Mouse (Mus musculus) midbrain, embryonic 11.5 days (tissue): ENCODE results near the gene Arhgef1. TPM values are rescaled to one million over a fixed set of nuclear protein-coding genes. Genes with fewer than 3 reads are reported as not detected.
"Not testable (repeated sequence)": the region's sequence is repeated elsewhere in the genome, so short reads cannot be mapped to it uniquely, and the experiment has no call there.

ENCODE experiments used
- ATAC-seq: fragments of 200-750 bp; cut with Nextera tagmentation; 2 replicates; pipeline ENCODE4 v1.8.0; 2017; ENCODE audit warnings: moderate TSS enrichment, moderate library complexity; ENCODE audit not compliant: low FRiP score
- DNase-seq: peaks from one replicate; pipeline ENCODE4 v3.0.0; 2015; ENCODE audit warnings: low spot score; ENCODE audit errors: missing footprints
- H3K27ac ChIP-seq: fragments of 300-500 bp; sonication (generic); 2 replicates; pipeline ENCODE4 v1.5.1; 2014; ENCODE audit warnings: low read depth, low read length
- H3K27me3 ChIP-seq: fragments of 300-500 bp; sonication (generic); 2 replicates; pipeline ENCODE4 v1.6.1; 2014; ENCODE audit warnings: mild to moderate bottlenecking, low read length, moderate library complexity, mixed read lengths; ENCODE audit not compliant: control insufficient read depth, insufficient read depth
- H3K36me3 ChIP-seq: fragments of 300-500 bp; sonication (generic); 2 replicates; pipeline ENCODE4 v1.6.1; 2014; ENCODE audit warnings: mild to moderate bottlenecking, low read length, moderate library complexity, mixed read lengths; ENCODE audit not compliant: control insufficient read depth, insufficient read depth
- H3K4me1 ChIP-seq: fragments of 300-500 bp; sonication (generic); 2 replicates; pipeline ENCODE4 v1.6.1; 2014; ENCODE audit warnings: low read length; ENCODE audit not compliant: control insufficient read depth, insufficient read depth
- H3K4me2 ChIP-seq: fragments of 300-500 bp; sonication (generic); 2 replicates; pipeline ENCODE4 v1.6.1; 2014; ENCODE audit warnings: mild to moderate bottlenecking, moderate library complexity
- H3K4me3 ChIP-seq: fragments of 300-500 bp; sonication (generic); 2 replicates; pipeline ENCODE4 v1.5.1; 2014; ENCODE audit warnings: low read depth, low read length
- H3K9ac ChIP-seq: fragments of 300-500 bp; sonication (generic); 2 replicates; pipeline ENCODE4 v1.6.1; 2014; ENCODE audit warnings: low read length
- H3K9me3 ChIP-seq: fragments of 300-500 bp; sonication (generic); 2 replicates; pipeline ENCODE4 v1.6.1; 2016; ENCODE audit warnings: low read length; ENCODE audit not compliant: control insufficient read depth
- WGBS: fragments of 180-500 bp; shearing (Covaris S2); extraction: QIAGEN DNeasy Blood & Tissue Kit; methylation state at CpG from one replicate; pipeline ENCODE4 v1.1.7; 2014; 5-methylcytosine and 5-hydroxymethylcytosine counted together
- polyA plus RNA-seq: library from polyadenylated mRNA; unstranded; fragments of >200 nt; fragmentation: Nextera tagmentation; extraction: Ambion mirVana; gene quantifications from 2 replicates; pipeline ENCODE4 v1.2.1, GENCODE M21; 2014

Arhgef1 gene
- polyA plus RNA-seq, 1 experiment from 2014 or later = 37.7 TPM

DNA sequence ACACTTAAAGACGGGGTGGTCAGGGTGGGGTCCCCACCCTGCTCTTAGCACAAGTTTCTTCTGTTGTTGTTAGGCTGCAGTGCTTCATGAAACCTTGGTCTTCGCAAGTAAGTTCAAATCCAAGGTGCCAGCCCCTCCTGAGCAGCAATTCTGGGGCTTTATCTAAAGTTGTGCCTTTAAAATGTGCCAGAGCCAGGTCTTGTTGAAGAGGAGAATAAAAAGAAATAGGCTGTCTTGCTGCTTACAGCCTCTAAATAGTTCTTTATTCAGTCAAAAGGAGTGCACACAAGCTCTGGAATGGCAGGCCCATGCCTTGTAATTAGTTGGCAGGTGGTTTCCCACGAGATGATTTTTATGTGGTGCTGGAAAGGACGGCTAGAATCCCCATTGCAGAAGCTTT, 15.6 kb upstream of the Arhgef1 start:
- Histone ChIP-seq H3K27me3 (no peaks in the 10 kb centered on the region), H3K36me3 (peaks cover 23% of the 10 kb centered on the region), H3K9ac (peak overlapping the region; percentile 10; the same call in 1 of the 2 replicates), H3K27ac (no peak overlapping the region), H3K4me3 (no peak overlapping the region), H3K4me1 (peaks cover 21% of the 10 kb centered on the region), H3K9me3 (no peaks in the 10 kb centered on the region), H3K4me2 (no peak overlapping the region; the same call in 1 of the 2 replicates)
- DNase-seq = peak; percentile 81
- WGBS = 78% methylated on average over 4 of the region's 4 CpGs
- no peak for ATAC-seq

DNA sequence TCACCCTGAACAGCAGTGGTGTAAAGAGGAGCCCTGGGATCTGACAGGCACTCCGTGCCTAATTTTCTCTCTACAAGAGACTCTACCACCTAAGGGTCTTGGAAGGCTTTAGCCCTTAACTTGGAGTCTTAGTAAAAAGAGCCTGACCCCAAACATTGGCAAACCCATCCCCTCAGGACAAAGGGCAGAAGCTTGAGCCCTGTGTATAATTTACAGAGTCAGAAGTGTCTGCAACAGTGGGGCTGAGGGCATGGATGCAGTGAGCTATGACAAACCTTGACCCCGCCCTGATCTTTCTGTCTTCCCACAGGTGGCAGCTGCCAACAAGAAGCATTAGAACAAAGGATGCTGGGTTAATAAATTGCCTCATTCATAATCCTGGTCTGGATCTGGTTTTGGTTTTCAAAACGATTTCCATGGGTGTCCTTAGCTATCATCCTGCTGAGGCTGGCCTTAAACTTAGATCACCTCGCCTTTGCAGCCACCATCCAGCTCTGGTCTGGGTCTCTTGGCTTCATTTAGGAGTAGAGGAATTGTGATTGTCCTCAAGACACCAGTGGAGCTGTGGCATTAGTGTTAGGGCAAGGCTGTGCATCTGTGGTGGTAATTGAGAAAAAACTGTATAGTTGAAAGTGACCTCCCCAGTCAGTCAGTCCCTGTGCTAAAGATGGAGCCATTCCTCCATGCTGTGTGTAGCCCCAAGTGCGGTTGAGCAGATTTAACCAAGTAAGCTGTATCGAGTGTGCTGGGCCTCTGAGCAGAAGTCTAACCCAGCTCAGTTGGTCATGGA, 13.1 kb upstream of the Arhgef1 start:
- no peak overlapping the region; the same call in 1 of the 2 replicates for H3K27ac ChIP-seq
- no peak overlapping the region for H3K4me2 ChIP-seq
- DNase-seq (peak; percentile 82), ATAC-seq (peak; percentile 17; the same call in 1 of the 2 replicates)
- H3K27me3 ChIP-seq = no peaks in the 10 kb centered on the region
- 85% methylated on average over 6 of the region's 6 CpGs for WGBS
- no peak overlapping the region for H3K4me3 ChIP-seq
- peaks cover 23% of the 10 kb centered on the region for H3K36me3 ChIP-seq
- H3K4me1 ChIP-seq = peaks cover 21% of the 10 kb centered on the region
- no peaks in the 10 kb centered on the region for H3K9me3 ChIP-seq
- no peak overlapping the region for H3K9ac ChIP-seq

DNA sequence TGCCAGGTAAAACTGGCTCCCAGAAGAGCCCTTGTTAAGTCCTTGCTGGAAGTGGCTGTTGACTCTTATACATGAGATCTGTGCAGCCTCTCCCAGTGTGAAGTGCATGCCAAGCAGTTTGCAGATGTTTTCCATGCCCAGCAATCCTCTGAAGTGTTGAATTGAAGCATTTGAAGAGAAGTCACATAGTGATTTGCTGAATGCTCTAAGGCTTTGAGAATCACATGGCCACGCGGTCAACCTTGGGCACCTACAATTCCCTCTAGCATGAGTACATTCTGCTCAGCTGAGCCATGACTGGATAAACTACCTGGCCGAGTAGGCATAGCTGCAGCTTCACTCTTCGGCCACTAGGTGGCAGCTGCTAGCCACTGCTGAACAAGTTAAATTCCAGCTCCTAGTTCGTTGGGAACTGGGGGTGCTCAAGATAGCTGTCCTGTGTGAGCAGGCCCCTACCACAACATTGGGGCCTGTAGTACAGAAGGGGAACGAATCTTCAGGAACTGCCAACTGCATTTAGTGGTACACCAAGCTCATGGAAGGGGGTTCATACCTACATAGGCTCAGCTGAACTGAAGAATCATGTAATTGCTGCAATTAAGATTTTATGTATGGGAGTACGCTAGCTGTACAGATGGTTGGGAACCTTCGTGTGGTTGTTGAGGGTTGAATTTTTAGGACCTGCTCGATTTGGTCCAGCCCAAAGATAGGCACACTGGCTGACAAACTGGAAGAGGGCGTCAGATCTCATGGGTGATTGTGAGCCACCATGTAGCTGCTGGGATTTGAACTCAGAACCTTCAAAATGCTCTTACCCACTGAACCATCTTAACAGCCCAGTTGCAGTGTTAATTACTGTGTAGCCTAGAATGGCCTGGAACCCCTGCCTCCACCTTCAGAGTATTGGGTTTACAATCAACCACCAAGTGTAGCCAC, 12.2 kb upstream of the Arhgef1 start:
- peak; percentile 60 for ATAC-seq
- H3K4me3 ChIP-seq = no peak overlapping the region
- H3K4me1 ChIP-seq = peaks cover 16% of the 10 kb centered on the region
- H3K9me3 ChIP-seq = no peaks in the 10 kb centered on the region
- H3K27me3 ChIP-seq = no peaks in the 10 kb centered on the region
- DNase-seq = peak; percentile 97
- no peak overlapping the region for H3K4me2 ChIP-seq
- H3K27ac ChIP-seq = no peak overlapping the region; the same call in 1 of the 2 replicates
- H3K36me3 ChIP-seq = peaks cover 23% of the 10 kb centered on the region
- WGBS = 32% methylated on average over 10 of the region's 10 CpGs
- H3K9ac ChIP-seq = no peak overlapping the region

DNA sequence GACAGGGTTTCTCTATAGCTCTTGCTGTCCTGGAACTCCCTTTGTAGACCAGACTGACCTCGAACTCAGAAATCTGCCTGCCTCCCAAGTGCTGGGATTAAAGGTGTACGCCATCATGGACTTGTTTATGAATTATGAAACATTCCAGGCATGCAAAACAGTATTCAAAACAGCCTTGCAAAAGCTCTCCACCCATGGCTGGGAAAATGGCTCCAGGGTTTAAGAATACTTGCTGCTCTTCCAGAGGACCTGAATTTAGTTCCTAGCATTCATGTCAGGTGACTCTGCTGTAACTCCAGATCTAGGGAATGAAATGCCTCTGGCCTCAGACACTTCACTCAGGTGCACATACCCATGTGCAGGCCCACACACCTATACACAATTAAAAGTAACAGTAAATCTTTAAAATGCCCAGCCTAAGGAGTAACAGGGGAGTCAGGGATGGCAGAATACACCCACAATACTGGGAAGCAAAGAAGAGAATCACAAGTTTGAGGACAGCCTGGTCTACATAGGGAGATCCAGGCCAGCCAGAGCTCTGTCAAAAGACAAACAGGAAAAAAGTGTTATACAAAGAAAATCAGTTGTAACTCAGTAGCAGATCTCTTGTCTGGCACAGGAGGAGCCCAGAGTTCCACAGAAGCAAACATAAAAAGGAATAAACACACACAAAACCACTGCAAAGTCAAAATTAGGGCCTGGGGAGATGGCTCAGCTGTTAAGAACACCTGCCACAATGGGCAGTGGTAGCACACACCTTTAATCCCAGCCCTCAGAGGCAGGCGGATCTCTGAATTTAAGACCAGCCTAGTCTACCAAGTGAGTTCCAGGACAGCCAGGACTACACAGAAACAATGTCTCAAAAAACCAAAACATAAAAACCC, 11.2 kb upstream of the Arhgef1 start:
- Histone ChIP-seq H3K9me3 (no peaks in the 10 kb centered on the region), H3K4me1 (peaks cover 7% of the 10 kb centered on the region), H3K4me3 (no peak overlapping the region), H3K9ac (peak overlapping the region; percentile 12; the same call in 1 of the 2 replicates), H3K27me3 (no peaks in the 10 kb centered on the region), H3K27ac (no peak overlapping the region), H3K4me2 (no peak overlapping the region), H3K36me3 (peaks cover 21% of the 10 kb centered on the region)
- WGBS = 78% methylated on average over 3 of the region's 3 CpGs
- ATAC-seq (no peak), DNase-seq (peak; percentile 88)

DNA sequence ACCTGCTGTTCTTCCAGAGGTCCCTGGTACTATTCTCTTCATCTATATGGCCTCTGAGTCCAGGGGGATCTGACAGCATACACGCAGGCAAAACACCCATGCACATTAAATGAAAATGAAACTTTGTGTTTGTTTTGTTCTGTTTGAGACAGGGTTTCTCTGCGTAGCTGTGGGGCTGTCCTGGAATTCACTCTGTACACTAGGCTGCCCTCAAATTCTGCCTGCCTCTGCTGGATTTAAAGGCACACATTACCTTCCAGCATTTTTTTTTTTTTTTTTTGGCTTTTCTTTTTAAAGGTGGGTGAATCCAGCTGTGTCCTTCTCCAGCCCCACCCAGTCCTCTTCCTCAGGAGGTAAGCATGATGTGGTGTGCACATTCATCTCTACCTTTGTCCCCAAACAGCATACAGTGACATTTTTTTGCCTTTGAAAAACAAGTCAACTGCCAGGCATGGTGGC, 10.6 kb upstream of the Arhgef1 start:
- 67% methylated on average over 2 of the region's 2 CpGs for WGBS
- no peak for ATAC-seq

DNA sequence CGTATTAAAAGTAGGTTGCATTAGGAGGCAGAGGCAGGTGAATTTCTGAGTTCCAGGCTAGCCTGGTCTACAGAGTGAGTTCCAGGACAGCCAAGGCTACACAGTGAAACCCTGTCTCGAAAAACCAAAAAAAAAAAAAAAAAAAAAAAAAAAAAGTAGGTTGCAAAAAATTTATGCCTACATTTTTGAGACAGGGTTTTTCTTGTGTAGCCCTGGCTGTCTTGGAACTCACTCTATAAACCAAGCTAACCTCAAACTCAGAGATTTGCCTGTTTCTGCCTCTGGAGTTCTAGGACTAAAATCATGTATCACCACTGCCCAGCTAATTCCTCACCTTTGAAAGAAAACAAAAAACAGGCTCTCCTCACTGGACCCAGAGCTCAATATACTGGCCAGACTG, 7.0 kb upstream of the Arhgef1 start:
- not testable (repeated sequence) for H3K36me3 ChIP-seq, H3K4me3 ChIP-seq, DNase-seq, H3K4me2 ChIP-seq, ATAC-seq, H3K9ac ChIP-seq, H3K9me3 ChIP-seq, H3K27me3 ChIP-seq, H3K27ac ChIP-seq, H3K4me1 ChIP-seq
- 97% methylated on average over 2 of the region's 2 CpGs for WGBS

More for the DNA sequence above, 10.6 kb upstream of the Arhgef1 start:
- H3K4me3 ChIP-seq = no peak overlapping the region
- no peaks in the 10 kb centered on the region for H3K27me3 ChIP-seq
- H3K9ac ChIP-seq = no peak overlapping the region
- H3K36me3 ChIP-seq = peaks cover 19% of the 10 kb centered on the region
- no peak for DNase-seq
- peaks cover 3% of the 10 kb centered on the region for H3K4me1 ChIP-seq
- H3K9me3 ChIP-seq = no peaks in the 10 kb centered on the region
- H3K4me2 ChIP-seq = no peak overlapping the region
- no peak overlapping the region for H3K27ac ChIP-seq

DNA sequence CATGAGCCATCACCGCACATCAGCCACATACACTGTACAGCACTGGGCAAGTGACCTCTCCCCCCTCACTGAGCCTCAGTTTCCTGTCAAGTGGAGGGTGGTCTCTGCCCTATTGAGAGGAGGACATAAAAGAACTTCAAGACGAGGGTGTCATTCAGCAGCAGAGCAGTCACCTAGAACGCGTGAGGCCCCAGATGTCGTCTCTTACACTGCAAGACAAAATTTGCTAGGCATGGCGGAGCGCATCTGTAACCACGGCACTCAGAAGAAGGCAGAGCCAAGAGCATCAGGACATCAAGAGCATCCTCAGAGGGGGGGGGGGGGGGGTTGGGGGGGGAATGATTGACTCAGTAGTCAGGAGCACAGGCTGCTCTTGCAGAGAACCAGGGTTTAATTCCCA, 6.4 kb upstream of the Arhgef1 start:
- no peak for ATAC-seq
- 75% methylated on average over 8 of the region's 8 CpGs for WGBS
- no peak for DNase-seq

DNA sequence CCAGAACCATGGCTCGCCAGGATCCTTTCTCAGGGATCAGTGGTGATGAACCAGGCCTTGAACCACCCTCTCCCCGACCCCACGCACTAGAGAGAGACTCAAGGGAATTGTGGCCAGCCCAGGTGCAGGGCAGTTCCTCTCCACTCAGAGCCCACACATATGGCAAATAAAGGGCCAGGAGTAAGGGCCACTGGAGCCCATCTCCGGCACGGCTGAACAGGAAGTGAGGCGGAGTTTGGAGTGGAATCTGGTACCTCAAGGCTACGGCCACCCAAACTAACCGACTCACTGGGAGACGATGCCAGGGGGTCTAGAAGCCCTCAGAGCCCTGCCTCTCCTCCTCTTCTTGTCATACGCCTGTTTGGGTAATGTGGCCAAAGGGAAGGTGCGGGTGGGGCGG, 5.5 kb upstream of the Arhgef1 start, which contains the start of gene Cd79a:
Gene Cd79a (plus strand): TSS at position 158 of the 400 bp plus-strand sequence.
- no peaks in the 10 kb centered on the region for H3K27me3 ChIP-seq
- no peaks in the 10 kb centered on the region; the same call in 1 of the 2 replicates for H3K36me3 ChIP-seq
- 83% methylated on average over 12 of the region's 12 CpGs for WGBS
- no peak within 1 kb of the TSS for H3K27ac ChIP-seq
- no peaks in the 10 kb centered on the region for H3K4me1 ChIP-seq
- H3K4me2 ChIP-seq = no peak within 1 kb of the TSS
- DNase-seq (no peak), ATAC-seq (no peak)
- H3K4me3 ChIP-seq = no peak within 1 kb of the TSS
- no peak within 1 kb of the TSS for H3K9ac ChIP-seq
- H3K9me3 ChIP-seq = no peaks in the 10 kb centered on the region

More for the DNA sequence above, 6.4 kb upstream of the Arhgef1 start:
- Histone ChIP-seq H3K4me3 (no peak overlapping the region), H3K4me2 (no peak overlapping the region), H3K36me3 (no peaks in the 10 kb centered on the region; the same call in 1 of the 2 replicates), H3K27ac (no peak overlapping the region), H3K9ac (no peak overlapping the region), H3K27me3 (no peaks in the 10 kb centered on the region), H3K9me3 (no peaks in the 10 kb centered on the region), H3K4me1 (no peaks in the 10 kb centered on the region)
